Mouse (Mus musculus): ENCODE data around the gene Gm9903.

Gm9903 gene

DNA sequence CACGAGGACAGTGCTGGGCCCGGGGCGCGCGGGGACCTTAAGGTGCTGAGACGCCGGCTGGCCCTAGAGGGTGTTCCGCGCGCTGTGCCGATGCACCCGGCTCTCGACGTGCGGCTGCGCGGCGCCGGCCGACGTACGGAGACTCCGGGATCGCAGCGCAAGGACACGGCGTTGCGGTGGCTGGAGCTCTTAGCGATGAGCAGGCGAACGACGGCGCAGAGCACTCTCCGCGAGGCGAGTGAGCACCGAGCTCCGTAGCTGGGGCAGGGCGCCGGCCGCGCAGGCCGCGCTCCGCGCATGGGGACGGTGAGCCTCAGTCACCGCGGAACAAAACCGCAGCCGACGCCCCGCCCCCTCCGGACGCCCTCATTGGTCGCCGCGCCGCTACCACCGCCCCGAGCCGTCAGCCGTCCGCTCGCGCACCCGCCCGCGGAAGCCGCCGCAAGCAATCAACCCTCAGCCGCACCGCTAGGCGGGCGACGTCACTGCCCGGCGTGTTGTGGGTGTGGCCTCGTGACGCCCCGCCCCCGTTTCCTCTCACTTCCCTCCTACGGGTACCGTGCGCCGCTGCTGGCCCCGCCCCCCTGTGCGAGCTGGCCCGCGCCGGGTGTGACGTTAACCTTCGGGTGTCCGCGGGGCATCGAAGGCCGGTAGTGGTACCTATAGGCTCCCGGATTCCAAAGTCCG is at the start of gene Gm9903, which contains the start of gene Fam53a:
TSS of gene Gm9903 (plus strand) at position 625 of the 687 bp plus-strand sequence.
TSS of gene Fam53a (minus strand) at position 335 of the 687 bp plus-strand sequence.
- peak; percentile 100 for DNase-seq (ENCODE audit: low spot score in 2 of 2)

DNA sequence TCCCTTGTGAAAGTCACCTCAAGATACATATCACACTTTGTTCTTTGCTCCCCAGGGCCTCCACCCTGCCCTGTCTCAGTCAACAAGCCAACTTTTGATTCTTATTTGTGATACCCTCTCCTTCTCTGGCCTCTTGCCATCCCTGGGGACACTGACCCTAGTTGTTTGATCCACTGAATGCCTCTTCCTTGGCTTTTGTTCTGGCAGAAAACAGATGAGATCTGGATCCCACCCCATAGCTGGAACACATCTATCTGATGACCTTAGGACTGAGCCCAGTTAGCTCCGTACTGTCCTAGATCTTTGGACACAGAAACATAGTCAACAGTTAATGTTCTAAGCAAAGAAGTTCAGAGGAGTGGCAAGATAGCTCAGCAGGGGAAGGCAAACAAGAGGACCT is 49.4 kb upstream of the Gm9903 start:
- no peak for DNase-seq (ENCODE audit: low spot score in 2 of 2)

DNA sequence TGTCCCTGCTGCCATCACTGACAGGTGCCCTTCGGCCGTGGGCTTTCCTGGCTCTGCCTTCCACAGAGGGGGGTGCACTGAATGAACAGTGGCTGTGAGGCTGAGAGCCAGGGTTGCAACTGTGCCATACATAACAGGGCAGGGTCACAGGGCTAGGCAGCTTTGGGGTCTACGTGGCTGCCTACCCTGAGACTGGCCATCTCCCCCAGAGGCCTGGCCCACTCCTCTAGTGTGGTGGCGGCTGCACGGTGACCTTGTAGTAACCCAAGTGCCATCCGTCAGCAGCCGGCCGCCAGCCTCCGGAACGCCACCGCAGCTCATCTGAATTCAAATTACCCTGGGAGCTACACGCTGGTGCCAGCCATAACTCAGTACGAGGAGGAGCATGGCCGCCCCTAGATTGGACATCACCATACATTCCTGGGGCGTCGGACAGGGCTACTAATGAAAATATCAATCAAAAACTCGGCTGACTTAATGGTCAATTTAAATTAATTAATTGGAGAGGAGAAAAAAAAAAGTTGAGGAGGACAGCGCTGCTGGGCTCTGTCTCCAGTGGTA is 42.1 kb upstream of the Gm9903 start:
- DNase-seq (ENCODE audit: low spot score in 2 of 2) = no peak

DNA sequence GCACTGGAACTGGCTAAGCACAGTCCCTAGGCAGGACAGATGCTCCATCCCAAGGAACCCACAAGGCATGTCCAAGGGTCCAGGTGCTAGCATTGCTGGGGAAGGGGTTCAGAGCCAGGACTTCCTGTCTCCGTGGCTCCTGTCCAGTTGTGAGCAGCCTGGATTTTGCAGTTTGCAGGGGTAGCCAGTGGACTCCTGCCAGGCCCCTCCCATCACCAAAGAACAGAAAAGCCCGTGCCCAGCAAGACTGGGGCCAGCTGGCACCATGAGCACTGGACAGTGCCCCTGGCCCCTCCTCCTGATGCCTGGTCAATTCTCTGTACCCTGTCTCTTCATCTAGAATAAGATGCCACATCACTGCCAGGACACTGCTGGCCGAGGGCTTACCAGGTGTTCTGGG is 41.7 kb upstream of the Gm9903 start:
- no peak for DNase-seq (ENCODE audit: low spot score in 2 of 2)

DNA sequence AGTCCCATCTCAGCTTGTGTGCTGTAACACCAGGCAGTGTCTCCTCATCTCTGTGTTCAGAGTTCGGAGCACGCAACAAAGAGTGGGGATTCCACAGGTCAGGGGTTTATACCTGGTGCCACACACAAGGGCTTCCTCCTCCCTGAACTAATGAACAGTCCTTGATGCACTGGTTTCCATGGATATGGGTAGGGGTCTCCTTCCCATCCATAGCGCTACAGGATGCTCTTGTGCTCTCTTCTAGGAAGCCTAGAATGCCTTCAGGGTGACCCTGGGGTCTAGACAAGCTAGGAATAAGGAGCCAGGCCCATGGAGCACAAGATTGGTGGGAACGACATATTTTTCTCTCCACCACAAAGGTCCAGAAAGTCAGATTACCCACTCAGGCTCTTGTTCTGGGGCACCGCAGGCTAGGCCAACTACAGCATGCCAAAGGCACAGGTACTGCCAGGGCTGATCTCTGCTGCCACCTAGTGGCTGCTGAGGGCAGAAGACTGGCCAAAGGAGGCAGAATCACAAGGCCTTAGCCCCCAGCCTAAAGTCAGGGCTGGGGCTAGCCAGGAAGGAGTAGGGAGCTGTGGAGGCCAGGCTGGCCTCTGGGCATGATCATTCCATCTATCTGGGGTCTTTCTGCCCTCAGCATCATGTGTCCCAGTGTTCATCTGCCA is 40.4 kb upstream of the Gm9903 start:
- peak; percentile 36 to 41 for DNase-seq (ENCODE audit: low spot score in 2 of 2)

DNA sequence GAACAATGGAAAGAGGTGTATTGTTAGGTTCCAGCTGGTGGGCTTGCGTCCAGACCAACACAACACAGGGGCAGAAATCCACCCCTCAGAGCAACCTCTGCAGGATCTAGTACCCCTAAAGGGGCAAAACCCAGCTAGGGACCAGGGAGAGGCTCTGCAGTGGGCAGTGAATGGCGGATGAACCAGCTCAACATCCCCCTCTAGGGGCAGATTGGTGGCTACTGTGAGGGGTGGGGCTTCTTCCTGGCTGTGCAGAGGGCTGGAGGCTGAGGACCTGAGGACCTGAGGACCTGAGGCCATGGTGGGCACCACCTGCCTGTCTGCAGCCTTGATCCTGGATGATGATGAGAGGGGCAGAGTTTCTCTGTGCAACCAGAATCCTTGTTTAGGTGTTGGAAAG is 36.1 kb upstream of the Gm9903 start:
- no peak for DNase-seq (ENCODE audit: low spot score in 2 of 2)

DNA sequence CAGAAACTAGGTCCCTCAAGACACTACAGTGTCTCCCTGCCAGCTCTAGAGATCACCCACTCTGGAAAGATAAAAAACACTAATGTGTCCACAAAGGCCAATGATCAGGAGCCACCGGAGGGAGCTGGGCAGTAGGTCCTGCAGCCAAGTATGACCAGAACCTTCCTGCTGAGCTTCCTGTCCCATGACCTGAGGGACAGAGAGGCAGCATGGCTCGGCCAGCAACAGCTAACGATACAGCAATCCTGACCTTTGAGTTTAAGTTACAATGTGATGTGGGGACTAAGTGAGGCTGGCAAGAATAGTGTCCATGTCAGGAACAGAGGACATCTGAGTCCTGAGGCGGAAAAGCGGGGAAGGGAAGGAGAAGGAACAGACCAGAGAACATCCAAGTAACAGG is 24.4 kb upstream of the Gm9903 start:
- DNase-seq (ENCODE audit: low spot score in 2 of 2) = no peak

DNA sequence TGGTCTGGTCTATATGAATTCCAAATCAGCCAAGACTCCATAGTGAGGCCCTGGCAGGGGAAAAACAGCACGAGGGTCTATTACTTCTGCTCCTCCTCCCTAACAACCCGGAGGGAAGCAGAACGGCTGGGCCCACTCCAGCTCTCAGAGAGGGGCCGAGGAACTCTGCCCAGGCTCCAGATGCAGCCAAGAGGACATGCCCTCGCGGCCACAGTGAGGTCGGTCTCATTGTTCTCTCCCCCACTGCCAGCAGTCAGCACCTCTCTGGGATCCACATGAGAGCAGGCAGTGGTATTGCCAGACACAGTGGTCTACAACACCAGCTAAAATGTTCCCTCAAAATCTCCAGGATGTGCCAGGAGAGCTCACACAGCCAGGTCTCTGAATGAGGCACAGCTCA is 23.1 kb upstream of the Gm9903 start:
- no peak for DNase-seq (ENCODE audit: low spot score in 2 of 2)

DNA sequence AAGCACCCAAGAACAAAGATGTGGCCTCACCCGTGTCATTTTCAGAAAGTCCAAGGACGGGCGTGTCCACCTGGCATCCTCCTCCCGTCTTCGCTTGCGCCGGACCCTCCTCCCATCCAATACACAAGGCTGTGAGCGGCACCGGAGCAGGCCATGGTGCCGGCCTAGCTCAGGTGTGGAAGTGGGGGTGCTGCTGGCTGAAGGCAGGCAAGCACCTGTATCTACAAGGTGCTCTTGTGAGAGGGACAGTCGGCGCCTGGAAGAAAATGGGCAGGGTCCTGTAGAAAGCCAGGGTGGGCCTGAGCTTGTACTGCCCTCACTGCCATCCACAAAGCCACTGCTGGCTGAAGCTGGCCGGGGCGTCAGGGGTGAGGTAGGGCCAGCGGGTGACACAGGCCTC is 22.3 kb upstream of the Gm9903 start:
- DNase-seq (ENCODE audit: low spot score in 2 of 2) = no peak

DNA sequence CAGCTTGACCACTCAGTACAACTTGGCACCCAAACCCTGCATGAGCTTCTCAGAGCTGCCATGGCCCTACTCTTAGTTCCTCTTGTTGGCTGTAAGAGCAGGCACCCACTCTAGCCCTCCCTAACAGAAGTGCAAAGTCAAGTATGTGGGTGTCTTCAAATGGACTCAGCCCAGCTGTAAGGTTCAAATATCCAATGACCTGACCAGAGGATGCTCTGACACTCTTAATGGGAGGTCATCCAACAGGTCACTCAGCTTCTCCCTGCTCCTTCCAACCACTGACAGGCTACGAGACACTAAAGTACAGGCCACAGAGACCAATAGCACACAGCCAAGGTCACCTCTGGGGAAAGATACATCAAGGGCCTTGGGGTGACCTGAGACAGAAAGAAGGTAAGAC is 20.5 kb upstream of the Gm9903 start:
- no peak for DNase-seq (ENCODE audit: low spot score in 2 of 2)

DNA sequence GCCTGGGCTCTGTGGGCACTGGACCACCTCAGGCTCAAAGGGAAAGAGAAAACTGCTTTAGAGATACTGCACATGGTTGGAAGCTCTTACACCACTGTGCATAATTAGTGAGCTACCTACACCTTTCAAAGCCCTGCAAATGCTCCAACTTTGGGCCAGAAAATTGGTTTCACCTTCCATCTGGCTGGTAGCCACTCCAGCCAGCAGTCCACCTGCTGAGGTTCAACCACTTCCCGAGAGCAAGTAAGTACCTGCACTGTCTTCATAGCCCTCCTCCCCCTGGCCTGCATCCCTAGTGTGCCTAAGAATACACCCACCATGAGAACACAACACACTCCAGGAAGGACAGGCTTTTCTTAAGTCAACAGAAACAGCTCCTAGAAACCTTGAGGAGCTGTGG is 17.9 kb upstream of the Gm9903 start:
- DNase-seq (ENCODE audit: low spot score in 2 of 2) = no peak

DNA sequence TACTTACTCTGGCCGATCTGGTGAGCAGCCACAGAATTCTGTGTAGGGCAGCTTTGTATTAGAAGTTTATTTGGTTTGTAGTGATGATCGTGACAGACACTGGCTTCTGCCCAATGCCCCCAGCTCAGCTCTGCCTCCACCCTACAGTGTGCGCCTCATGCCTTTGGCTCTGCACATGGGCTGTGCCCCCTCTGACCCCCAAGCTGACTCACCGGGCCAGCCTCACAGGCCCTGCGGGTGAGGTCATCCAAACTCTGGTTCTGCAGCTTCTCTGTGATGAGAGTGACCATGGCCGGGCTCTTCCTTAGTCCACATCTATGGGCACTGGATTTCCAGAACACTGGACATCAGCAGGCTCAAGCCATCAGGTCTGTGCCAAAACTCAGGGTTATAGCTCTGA is 15.3 kb upstream of the Gm9903 start:
- DNase-seq (ENCODE audit: low spot score in 2 of 2) = no peak

DNA sequence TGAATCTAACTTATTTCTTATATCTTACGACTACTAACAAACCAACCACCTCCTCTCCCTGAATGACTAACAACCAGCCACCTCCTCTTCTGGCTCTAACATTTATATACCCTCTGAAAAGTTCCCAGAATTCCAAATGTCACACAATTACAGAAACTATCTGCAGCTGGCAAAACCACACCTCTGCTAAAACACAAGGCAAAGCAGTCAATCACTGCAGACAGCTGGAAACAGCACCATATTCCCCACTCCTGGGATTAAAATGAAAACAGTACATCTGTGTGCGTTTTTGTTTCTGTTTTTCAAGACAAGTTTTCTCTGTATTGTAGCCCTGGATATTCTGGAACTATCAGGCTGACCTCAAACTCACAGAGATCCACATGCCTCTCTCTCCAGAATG is 7.1 kb upstream of the Gm9903 start:
- no peak for DNase-seq (ENCODE audit: low spot score in 2 of 2)

DNA sequence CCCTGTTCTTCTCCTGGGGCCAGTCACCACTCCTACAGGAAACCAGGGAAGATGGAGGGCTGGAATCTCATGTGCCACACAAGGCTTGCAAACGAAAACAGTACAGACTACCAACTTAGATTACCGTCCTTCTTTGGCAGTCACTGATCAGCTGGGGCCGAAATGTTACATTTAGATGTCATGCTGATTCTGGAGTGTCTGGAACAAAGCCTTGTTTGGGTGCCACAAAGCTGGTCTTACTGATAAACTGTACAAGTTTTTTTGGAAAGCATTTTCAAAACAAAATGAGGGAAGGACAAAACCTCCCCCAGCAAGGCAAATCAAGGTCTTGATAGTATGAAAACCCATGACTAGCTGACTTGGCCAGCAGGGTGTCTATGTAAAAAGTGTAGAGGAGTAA is 6.0 kb upstream of the Gm9903 start:
- no peak for DNase-seq (ENCODE audit: low spot score in 2 of 2)

DNA sequence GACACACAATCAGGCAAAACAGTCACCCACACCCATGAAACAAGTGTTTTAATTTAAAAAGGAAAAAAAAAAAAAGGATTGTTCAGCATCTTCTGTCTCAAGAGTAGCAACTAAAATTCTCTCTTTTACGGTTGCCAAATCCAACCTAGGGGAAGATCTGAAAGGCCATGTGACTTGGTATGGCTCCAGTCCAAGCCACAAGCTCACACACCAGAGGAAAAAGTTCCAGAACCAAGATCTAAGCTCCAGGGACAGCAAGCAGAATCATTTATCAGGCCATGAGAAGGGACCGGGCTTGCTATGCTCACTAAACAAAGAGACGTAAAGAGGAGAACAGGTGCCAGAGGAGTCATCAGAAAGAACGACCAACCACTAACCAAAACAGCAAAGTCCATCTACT is 1.8 kb upstream of the Gm9903 start:
- no peak for DNase-seq (ENCODE audit: low spot score in 2 of 2)

DNA sequence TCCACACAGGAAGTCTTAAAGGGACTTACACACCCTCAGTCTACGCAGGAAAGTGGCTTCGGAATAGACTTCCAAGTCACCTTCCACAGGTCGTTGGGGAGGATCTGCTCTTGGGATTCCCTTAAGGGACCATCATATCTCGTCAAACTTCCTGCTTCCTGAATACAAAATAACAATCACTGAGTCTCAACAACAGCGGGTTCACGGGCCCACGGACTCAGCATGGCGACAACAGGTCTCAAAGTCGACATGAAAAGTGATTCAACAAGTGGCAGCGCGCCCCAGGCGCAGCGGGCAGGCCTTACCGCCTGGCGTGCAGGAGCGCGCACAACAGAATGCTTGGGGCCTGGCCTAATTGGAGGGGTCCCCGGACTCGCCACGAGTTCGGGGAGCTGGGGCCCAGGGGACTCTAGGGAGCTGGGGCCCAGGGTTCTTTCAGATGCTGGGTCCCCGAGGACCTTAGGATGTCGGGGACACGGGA is 865 bp upstream of the Gm9903 start:
- DNase-seq (ENCODE audit: low spot score in 2 of 2) = peak in 1 of 2 experiments; percentile 57

DNA sequence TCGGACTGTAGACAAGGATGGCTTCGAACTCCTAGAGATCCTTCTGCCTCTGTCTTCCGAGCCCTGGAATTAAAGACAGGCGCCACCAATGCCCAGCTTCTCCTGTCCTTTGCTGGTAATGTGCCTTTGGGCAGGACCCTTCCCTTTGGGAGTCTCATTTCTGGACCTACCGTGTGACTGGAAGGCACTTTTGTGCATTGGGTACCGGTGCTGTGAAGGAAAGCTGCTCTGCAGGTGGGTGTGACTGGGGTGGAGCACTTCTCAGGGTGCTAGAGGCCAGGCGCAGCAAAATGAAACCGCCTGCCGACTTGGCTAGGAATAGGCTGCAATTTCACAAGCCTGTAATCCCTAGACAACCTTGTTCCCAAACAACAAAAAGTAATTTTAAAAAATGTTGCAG is 336 bp downstream of the Gm9903 start:
- peak; percentile 45 to 53 for DNase-seq (ENCODE audit: low spot score in 2 of 2)

DNA sequence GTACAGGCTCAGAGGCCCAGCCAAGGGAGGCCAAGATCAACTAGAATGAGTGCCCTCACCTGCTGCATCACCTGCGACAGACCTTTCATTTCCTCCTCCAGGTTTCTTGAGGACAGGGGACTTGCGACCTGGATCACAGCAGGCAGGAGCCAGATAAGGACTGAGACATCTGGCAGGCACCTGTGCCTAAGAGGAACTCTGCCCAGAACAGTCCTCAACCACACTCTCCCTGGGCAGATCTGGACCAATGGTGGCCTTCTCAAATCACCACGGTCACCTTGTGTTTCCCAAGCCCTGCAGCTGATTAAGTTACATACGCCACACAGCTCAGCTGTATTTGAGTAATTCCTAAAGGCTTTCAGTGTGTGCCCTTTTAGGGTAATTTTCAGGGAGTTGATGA is 890 bp downstream of the Gm9903 start:
- no peak for DNase-seq (ENCODE audit: low spot score in 2 of 2)

DNA sequence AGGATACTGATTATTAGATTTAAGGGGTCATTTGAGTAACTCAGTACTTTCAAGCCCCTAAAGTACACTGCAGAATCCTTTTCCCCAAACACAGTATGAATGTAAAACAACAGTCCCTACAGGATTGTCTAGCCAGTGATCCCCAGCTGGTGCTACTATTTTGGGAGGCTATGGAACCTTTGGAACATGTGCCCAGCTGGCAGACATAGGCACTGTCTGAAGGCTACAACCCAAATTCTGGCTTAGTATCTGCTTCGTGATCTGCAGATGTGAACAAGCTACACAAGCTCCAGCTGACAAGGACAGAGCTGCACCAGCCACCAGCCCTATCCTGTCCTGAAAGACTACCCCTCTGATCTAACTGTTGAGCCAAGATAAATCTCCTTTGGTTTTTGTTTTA is 2.8 kb downstream of the Gm9903 start:
- DNase-seq (ENCODE audit: low spot score in 2 of 2) = no peak

DNA sequence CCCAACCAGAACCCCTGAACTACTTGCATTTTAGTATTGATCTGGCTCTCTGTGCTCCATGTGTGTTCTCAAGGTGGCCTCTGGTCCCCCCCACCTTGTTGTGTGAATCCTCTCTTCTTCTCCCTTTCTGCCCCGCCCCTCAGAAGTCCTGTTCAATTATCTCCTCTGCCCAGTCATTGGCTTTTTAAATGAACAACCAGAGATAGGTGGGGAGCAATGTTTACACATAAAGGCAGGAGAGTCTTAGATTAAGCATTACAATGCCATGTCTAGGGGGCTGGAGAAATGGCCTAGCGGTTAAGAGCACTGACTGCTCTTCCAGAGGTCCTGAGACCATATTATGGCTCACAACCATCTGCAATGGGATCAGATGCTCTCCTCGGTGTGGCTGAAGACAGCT is 5.6 kb downstream of the Gm9903 start:
- DNase-seq (ENCODE audit: low spot score in 2 of 2) = no peak

DNA sequence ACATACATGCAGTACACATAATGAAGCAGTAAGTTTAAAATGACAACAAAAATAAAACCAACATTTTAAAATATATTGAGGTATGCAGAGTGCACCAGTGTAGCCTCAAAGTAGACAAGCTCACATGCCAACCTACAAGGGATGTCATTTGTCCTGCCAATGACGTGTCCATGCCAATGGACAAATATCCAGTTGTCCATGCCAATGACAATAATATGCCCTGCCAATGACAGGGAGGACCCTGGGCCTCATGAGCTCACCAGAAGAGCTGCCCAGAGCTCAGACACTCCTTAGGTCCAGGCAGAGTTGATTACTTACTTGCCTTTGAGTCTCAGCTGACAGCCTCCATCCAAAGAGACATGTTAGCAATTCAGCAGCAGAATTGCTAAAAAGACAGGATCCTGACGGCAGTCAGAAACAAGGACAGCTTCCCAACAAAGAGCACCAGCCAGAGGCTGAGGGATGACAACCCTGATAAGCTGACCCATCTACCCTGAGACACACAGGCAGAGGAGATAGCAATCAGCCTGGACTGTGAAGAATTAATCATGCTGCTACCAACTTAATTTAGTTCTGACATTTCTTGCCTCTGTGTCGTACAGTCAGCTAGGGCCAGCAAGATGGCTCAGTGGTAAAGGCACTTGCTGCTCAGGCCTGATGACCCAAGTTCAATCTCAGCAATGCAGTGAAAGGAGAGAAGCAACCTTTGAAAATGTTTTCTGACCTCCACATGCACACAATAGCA is 8.1 kb downstream of the Gm9903 start:
- no peak for DNase-seq (ENCODE audit: low spot score in 2 of 2)

DNA sequence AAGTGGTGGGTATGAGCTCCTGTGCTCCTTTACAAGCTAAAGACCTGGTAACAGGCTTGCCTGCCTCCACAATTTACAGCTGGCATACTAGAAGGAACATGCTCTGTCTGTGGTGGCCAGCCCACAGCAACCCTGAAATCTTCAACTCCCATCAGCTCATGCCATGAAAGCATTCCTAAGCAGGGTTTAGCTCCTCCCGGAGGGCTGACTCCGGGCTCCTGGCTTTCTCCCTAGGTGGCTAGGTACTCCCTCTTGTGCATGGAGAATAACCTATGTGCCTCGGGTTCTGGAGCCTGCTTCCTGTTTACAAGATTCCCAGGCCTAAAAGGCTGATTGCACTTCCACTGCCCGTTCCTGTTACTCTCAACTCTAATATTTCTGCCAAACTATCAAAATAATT is 9.1 kb downstream of the Gm9903 start:
- DNase-seq (ENCODE audit: low spot score in 2 of 2) = no peak

Data from spleen, postnatal 36 days (tissue).